Mouse (Mus musculus) layer of hippocampus, adult 6 months (tissue): Measurements from ENCODE around the gene Eps8l3. TPM values are rescaled to one million over a fixed set of nuclear protein-coding genes. Genes with fewer than 3 reads are reported as not detected.

Experiments
- long read RNA-seq, 2 experiments: library from polyadenylated mRNA; unstranded; transcript quantifications; one replicate each; pipeline ENCODE4 v2.0.0; 2019 to 2020
- polyA plus RNA-seq: library from polyadenylated mRNA; unstranded; fragments of <200 nt; fragmentation: Nextera tagmentation; gene quantifications from 2 replicates; pipeline ENCODE4 v1.2.3, GENCODE M21; 2021

The Eps8l3 gene
- not detected in 2 replicates for polyA plus RNA-seq
- long read RNA-seq, experiment 1: 0 reads
- long read RNA-seq, experiment 2: 0 reads

GRCm38 (mm10) chr3:107877005-107877404, at the start of gene Eps8l3:
Eps8l3 (plus strand) TSS chr3:107877229.

GRCm38 (mm10) chr3:107895720-107896569, 18.9 kb downstream of the Eps8l3 start, which contains the start of gene Gstm5:
Gstm5 (plus strand) TSS chr3:107895821.

GRCm38 (mm10) chr3:107931670-107932069, 54.6 kb downstream of the Eps8l3 start, which contains the start of gene Gstm7:
Gstm7 (minus strand) TSS chr3:107931817.

Other genes starting within 250 kb of the Eps8l3 start
- gene Gm10961, start 245.9 kb upstream of the Eps8l3 start, polyA plus RNA-seq: not detected in 2 replicates
- gene Strip1, start 245.5 kb upstream of the Eps8l3 start, polyA plus RNA-seq: 60.9 and 62.7 TPM in 2 replicates
- 60.5 and 65.8 TPM in 2 replicates for gene Ahcyl1, start 180.7 kb upstream of the Eps8l3 start, polyA plus RNA-seq
- gene Csf1, start 116.8 kb upstream of the Eps8l3 start, polyA plus RNA-seq: 3.3 and 3.4 TPM in 2 replicates
- gene Gstm5, start 18.6 kb downstream of the Eps8l3 start, polyA plus RNA-seq: 411 and 420 TPM in 2 replicates
- 64.0 and 66.5 TPM in 2 replicates for gene Gstm7, start 54.6 kb downstream of the Eps8l3 start, polyA plus RNA-seq
- gene Gstm6, start 66.5 kb downstream of the Eps8l3 start, polyA plus RNA-seq: 17.2 and 17.6 TPM in 2 replicates
- gene Gstm3, start 92.1 kb downstream of the Eps8l3 start, polyA plus RNA-seq: not detected in 2 replicates
- gene Gstm2, start 109.2 kb downstream of the Eps8l3 start, polyA plus RNA-seq: 4.2 and 7.1 TPM in 2 replicates
- 598 and 660 TPM in 2 replicates for gene Gstm1, start 140.7 kb downstream of the Eps8l3 start, polyA plus RNA-seq
- gene Gstm4, start 167.7 kb downstream of the Eps8l3 start, polyA plus RNA-seq: 20.5 and 22.6 TPM in 2 replicates
- gene Ampd2, start 209.4 kb downstream of the Eps8l3 start, polyA plus RNA-seq: 25.0 and 27.7 TPM in 2 replicates
- 0.13 and 0.55 TPM in 2 replicates for gene Gnat2, start 215.6 kb downstream of the Eps8l3 start, polyA plus RNA-seq